Mouse (Mus musculus) inflammation-experienced regulatory T-cells, adult 6 months (primary cell): ENCODE results near the gene Mum1l1. TPM values are rescaled to one million over a fixed set of nuclear protein-coding genes. Genes with fewer than 3 reads are reported as not detected.
"Not testable (repeated sequence)": the region's sequence is repeated elsewhere in the genome, so short reads cannot be mapped to it uniquely, and the experiment has no call there.

Source experiments
- ATAC-seq: one replicate; pipeline ENCODE4 v1.8.0; 2017
- polyA plus RNA-seq, 3 experiments: library from polyadenylated mRNA; unstranded; fragments of 100-300 nt; shearing (Covaris generic); gene quantifications; one replicate each; pipeline ENCODE4 v1.2.1; 2017

The Mum1l1 gene
- not detected for polyA plus RNA-seq

DNA sequence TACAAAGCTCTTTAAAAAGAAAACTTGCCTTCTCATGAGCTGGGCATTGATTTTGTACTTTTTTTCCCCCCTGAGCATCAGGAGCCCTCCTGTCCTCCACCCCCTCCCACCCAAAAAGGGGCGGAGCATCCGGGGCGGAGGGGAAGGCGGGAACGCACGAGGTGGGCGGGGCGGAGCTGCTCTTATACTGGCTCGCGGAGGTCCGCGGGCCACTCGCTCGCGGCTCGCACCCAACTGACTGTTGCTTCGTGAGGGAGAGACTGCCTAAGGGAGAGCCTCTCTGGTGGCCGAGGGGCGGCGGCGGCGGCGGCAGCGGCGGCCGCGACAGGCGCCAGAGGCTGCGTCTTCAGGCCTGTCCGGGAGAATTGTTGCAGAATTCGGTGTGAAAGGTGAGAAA lies at the start of gene Mum1l1:
Gene Mum1l1, plus strand, starts transcription at position 214 of the 397 bp plus-strand sequence.
- ATAC-seq, result no peak

DNA sequence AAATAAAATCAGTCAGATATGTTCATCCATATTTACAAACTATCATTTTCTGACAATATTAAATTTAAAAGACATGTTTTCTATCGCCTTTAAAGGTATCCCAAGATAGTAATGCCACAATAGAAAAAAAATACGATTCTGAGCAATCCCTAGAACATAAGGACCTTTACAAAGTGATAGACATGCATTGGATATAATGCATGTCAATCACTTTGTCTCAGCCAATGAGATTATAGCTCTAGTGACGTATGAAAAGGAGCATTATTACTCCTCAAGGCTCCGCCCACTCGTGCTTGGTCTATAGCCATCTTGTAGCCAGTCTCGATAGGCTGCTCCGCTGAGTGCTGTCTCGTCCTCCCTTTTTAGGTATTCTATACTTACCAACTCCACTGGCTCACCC lies 30.9 kb upstream of the Mum1l1 start, which contains the start of gene 4933428M09Rik:
Gene 4933428M09Rik, plus strand, starts transcription at position 301 of the 400 bp plus-strand sequence.
- no peak for ATAC-seq

DNA sequence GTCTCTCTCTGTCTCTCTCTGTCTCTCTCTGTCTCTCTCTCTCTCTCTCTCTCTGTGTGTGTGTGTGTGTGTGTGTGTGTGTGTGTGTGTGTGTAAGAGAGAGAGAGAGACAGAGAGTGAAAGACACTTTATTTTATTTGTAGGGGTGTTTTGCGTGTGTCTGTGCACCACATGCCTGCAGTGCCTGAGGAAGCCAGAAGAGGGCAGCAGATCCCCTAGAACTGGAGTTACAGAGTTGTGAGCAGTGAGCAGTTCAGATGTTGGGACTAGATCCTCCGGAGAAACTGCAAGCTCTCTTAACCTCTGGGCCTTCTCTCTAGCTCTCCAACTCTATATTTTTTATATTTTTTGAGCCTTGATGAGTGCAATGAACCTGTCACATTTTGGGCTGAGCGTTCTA lies 18.3 kb upstream of the Mum1l1 start:
- ATAC-seq, result not testable (repeated sequence)

DNA sequence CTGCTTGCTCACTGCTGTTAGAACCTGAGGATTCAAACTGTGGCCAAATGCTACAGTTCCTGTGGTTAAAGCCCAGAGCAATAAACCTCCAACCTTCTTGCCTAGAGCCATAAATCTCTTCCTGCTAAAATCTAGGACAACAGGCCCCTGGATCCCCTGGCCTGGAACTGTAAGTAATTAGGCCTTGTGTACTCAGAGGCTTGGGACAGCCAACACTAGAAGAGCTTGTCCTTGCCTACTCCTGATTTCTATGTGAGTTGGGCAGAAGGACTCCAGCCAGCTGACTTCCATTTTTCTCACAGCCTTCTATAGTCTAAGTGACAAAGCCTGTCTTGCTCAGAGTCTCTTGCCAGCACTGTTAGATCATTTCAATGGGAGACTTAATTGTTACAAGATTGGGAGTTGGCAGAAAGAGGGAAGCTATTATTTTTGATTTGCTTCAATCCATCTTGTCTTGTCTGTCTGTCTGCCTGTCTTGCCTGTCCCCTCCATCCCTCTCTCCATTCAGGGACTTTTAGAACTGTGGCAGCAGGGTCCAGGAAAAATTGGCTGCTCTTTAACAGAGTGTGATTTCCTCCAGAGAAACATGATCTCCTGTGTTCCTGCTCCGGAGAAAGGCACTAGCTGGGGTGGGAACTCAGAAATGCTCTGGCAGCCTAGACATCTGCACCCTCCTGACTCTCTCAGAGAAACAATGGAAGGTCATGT lies 15.1 kb upstream of the Mum1l1 start:
- ATAC-seq, result no peak

DNA sequence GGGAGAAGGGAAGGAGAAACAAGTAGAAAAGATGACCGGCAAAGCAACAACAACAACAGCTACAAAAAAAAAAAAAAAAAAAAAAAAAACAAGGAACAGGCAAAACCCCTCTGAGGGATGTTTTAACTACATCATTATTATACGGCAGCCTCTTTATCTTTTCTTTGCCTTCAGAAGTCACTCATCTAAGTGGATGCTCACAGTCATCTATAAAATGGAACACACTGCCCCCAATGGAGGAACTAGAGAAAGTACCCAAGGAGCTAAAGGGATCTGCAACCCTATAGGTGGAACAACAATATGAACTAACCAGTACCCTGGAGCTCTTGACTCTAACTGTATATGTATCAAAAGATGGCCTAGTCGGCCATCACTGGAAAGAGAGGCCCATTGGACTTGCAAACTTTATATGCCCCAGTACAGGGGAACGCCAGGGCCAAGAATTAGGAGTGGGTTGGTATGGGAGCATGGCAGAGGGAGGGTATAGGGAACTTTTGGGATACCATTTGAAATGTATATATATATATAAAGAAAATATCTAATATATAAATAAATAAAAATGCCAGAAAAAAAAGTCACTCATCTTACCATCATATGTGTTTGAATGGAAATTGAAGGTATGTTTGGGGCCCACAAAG lies 532 bp upstream of the Mum1l1 start:
- ATAC-seq, result not testable (repeated sequence)

DNA sequence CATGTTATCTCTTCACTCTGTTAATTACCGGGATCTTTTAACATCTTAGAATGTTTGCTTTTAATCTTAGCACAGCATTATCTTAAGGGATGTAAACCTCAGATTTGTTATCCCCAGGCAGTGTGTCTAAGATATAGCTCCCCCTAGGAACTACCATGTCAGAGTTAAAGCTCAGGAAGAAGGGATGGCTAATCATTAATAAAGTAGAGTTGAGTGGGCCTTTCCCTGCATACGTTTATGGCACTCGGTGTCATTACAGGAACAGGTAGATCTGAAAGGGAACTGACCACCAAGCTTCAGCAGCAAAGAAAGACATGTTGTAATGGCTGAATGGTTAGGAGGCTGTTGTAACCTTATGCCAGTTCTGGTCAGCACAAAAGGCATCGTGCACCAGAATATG lies 4.9 kb downstream of the Mum1l1 start:
- no peak for ATAC-seq

DNA sequence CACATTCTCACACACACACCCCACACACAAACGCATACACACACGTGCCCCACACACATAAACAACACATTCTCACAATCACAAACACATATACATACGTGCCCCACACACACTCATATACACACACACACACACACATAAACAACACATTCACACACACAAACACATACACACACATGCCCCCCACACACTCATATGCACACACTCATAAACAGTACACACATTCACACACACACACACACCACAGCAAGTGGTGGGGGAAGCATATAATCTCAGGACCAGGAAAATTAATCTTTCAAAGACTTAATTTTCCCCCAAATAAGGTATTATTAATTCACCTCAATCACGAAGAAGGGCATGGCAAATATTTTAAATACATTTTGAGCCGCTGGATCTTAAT lies 6.6 kb downstream of the Mum1l1 start:
- ATAC-seq, result no peak

DNA sequence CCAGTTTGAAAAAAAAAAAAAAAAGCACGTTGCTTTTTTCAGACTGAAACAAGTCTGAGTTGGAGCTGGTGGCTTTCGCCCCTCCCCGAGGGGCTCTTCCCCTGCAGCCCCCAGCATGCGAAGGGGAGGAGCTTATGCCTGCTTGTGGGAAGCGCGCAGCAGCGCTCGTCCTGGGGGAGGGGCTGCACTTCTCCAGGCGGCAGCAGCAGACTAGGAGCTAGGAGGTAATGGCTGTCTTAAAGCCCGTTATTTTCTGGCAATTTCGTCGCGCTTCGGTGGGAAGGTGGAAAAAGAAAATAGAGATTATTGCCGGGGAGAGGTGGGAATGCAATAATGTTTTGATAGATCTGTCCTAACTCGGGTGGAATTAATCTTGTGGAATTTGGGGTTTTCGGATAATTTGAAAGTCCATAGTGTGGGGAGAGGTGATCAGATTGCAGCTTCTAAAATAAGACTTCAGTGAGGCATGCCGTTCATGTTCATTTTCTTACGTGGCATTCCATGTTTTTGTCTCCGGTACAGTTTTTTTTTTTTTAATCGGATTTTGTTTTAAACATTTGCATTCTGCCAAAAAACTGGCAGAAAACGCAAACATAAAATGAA lies 7.2 kb downstream of the Mum1l1 start:
- no peak for ATAC-seq

DNA sequence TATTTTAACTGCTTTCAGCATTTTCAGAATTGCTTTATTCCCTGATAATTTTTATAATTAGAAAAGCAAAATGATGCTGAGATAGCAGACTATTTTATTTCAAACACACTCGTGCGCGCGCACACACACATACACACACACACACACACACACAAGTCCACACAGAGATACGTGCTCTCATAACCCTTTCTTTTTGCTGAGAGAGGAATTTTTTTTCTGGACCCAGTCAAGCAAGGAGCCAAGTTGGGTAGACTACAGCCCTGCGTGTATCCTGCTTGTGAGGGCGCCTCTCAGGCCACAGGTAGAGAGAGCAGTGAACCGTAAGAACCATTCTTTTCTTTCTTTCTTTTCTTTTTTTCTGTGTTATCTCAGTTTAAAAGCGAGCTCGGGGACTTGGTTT lies 7.9 kb downstream of the Mum1l1 start:
- ATAC-seq, result no peak

DNA sequence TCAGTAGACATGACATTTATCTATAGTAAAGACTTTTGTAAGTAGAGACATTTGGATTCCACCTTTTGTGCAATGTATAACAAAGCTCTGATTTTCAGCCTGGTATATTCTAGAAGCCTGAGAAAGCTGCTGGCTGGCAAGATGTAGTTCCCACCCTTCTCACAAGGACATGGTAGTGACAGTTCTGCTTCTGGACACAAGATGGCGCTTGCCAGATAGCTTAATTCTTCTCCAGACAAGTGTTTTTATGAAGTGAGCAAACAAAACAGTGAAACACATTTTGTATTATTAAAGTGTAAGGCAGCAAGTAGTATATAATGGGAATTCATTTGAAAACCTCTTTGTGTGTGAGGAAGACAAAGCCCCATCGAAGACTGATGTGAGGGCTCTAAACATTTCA lies 9.2 kb downstream of the Mum1l1 start:
- ATAC-seq, result no peak

DNA sequence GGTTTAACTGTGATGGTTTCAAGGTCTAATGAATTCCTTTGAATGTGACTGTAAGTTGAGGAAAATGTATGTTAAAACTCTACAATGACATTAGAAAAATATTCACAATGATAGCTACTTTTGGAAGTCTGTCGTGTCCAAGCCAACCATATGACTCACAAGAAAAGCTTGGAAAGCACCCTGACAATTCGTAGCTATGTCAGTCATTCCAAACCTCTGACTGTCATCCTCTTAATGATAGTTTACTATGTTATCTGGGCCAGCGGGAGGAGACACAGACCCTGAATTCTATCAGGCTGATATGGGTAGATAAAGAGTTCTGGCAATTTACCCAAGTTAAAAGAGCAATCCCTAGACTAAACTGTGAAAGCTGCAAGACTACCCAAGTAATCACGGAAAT lies 11.0 kb downstream of the Mum1l1 start:
- no peak for ATAC-seq

DNA sequence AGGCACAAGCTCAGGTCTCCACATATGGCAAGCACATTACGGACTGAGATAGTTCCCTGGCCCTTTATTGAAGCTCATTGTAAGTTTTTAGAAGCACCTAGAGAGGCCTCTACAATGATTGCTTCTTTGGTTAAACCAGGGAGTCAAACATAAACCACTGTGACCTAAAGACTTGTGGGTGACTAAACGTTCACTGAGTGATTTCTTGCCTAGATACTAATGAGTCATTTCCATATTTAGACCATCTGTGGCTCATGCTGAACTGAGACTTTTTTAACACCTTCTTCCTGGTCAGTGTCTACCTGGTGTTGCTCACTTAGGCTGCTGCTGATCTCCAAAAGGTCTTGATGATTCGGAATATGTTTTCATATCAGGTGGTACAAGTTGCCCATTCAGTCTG lies 12.1 kb downstream of the Mum1l1 start:
- no peak for ATAC-seq

DNA sequence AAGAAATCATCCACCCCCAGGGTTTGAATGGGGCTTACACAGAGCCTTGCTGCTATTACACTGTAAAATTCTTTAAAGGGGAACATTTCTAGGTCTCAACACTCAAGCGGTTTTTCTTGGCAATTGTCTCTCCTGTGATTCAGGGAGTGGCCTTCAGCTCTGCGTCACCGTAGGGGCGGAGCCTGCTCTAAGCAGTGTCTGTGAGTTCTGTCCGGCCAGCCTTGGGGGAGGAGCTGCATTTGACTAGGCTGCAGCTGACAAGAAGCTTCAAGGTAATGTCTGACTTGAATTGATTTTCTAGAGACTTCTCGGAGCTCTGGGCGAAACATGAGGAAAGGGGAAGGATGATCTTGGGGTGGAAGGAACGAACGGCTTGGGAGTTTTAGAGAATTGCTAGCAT lies 21.3 kb downstream of the Mum1l1 start:
- ATAC-seq, result no peak

DNA sequence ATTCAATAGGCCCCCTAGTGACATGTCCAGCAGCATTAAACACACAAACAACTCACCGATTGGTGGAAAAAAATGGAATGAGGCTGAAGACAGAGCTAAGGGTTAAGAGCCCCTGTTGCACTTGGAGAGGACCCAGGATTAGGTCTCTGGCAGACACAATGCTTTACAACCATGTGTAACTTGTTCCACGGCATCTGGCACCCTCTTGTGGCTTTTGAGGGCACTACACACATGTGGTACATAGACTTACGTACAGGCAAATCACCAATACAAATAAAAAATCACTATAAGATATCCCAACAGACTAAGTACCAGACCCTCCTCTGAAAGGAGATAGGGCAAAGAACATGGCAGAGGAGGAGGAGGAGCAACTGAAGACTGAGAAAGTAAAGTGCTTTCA lies 37.5 kb downstream of the Mum1l1 start:
- no peak for ATAC-seq

DNA sequence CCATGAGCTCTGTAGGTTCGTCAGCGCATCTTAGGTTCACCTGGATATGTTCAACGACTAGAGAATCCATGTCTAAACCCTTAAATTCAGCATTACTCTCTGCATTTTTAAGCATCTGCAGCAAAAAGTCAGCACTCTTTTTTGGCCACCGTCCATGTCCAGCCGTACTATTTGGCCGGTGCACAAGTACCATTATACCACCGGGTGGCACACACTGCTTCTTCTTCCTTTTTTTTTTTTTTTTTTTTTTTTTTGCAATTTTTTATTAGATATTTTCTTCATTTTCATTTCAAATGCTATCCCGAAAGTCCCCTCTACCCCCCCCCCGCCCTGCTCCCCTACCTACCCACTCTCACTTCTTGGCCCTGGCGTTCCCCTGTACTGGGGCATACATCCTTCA lies 47.2 kb downstream of the Mum1l1 start:
- no peak for ATAC-seq

DNA sequence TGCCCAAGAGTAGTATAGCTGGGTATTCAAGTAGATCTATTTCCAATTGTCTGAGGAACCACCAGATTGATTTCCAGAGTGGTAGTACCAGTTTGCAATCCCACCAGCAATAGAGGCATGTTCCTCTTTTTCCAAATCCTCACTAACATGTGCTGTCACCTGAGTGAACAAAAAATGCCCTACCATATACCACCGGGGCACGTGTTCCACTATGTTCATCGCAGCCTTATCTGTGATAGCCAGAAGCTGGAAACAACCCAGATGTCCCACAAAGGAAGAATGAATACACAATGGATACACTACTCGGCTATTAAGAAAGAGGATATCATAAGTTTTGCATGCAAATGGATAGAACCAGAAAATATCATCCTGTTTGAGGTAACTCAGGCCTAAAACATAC lies 72.1 kb downstream of the Mum1l1 start:
- ATAC-seq, result no peak

Other genes with a start within 250 kb of the Mum1l1 start
- gene Serpina7, start 124.8 kb upstream of the Mum1l1 start, polyA plus RNA-seq, result not detected
- not detected for gene 4930513O06Rik, start 123.8 kb upstream of the Mum1l1 start, polyA plus RNA-seq
- gene 4933428M09Rik, start 30.8 kb upstream of the Mum1l1 start, polyA plus RNA-seq, result not detected
- not detected for gene Trap1a, start 123.6 kb downstream of the Mum1l1 start, polyA plus RNA-seq